Mouse (Mus musculus) right cerebral cortex, postnatal 4 days (tissue): ENCODE results near the gene Cmtr2.

Experiments
- DNase-seq: peaks from one replicate; pipeline ENCODE4 v3.0.0-alpha.2; 2022

The Cmtr2 gene

GRCm38 (mm10) chr8:110215365-110215764 lies at the start of gene Cmtr2:
Cmtr2 (plus strand) TSS chr8:110215665.
- DNase-seq: no peak

DNA sequence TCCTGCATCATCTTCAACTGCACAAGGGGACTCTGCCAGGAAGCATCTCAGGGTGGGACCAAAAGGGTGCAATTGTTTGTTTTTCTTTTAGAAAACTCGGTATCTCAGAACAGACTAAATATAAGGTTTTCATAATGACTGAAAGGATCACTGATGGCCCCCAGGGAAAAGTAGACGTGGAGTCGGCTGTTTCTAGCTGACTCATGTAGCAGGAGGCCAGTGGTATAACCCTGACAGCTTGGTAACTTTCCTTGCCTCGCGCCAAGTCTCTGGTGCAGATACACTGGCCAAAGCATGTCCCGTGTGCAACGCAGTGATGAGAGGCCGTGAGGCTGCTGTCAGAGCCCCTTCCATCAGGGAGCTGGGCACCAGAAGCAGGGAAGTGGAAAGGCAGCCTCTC lies 49.2 kb upstream of the Cmtr2 start:
- DNase-seq: no peak

GRCm38 (mm10) chr8:110168046-110168445 lies 47.4 kb upstream of the Cmtr2 start, which contains the start of gene Calb2:
Calb2 (minus strand) TSS chr8:110168210.
- peak; percentile 93 for DNase-seq

- no peak for DNase-seq
Measured at GRCm38 (mm10) chr8:110172161-110172560, 43.3 kb upstream of the Cmtr2 start.

DNA sequence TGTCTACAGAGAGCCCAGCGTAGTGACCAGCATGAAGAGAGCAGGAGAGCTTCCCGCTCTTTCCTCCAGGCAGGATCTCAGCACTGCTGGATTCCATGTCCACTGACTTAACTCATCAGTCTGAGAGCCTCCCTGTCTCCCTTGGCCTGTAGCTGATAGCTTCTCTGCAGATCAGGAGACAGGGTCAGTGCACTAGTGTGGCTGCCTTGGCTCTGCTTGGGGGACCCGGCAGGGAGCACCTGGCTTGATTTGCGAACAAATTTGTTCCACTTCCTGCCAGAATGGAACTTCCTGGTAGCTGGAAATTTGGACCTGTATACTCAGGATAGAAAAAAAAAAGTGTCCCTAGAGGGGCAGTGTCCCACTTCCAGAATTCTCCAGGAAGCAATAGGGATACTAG lies 40.6 kb upstream of the Cmtr2 start:
- DNase-seq: no peak

DNA sequence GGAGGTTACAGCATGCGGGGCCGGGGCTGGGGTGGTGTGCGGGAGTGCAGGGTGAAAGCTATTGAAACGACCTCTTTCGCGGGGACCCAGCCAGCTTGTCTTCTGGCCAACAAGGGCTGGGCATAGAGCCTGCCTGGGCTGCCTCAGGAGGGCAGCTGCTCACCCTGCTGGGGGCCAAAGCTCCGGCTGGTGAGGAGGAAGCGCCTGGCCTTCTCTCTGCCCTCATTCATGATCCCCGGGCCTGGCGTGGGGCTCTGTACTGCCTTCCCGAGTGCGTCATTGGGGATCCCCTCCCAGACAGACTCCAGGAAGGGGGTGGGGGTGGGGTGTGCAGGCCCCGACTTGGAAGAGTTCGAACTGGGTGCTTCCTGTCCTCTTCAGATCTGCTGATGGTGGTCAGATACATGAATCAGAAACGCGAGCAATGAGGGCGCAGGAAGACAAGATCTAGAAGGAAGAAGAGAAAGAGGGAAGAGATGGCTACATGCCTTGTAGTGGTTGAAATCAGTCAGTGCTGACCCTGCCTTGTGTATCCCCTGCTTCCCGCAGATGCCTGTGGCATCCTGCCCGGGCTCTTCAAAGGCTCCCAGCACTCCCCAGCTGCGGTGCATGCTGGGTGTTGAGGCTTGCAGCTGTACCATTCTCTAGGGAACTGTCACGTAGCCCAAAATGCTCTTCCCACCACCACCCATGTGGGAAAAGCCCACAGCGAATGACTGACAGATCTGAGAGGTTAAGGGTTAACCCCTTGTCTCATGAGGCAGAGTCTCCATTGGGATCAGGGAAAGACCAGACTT lies 37.9 kb upstream of the Cmtr2 start:
- peak; percentile 52 for DNase-seq

DNA sequence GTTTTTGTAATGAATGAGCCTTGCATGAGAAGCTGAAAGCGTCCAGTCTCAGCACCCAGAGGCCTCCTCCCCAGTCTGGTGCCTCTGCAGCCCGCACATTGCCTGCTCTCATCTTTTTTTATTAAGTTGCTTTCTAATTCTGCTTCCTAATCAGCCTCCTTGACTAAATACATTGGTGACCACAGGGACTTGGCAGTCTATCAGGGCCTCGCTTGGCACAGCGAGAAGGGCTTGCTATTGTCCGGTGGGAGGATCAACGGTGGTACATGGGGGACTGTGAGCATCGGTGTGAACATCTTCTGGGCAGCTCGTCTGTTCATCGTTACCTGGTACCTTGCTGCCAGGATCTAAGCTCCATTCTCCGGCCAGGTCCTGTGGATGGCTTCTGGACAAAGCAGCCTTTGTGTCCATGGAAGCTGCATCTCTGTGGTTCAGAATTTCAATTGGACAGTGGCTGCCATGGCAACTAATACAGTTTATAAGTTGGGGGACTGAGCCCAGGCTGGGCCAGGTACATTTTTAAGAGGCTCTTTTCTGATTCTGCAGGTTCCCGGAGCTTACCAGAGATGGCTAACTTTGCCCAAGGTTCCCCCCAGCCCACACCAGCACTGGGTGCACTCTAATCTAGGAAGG lies 32.6 kb upstream of the Cmtr2 start:
- peak; percentile 28 for DNase-seq

DNA sequence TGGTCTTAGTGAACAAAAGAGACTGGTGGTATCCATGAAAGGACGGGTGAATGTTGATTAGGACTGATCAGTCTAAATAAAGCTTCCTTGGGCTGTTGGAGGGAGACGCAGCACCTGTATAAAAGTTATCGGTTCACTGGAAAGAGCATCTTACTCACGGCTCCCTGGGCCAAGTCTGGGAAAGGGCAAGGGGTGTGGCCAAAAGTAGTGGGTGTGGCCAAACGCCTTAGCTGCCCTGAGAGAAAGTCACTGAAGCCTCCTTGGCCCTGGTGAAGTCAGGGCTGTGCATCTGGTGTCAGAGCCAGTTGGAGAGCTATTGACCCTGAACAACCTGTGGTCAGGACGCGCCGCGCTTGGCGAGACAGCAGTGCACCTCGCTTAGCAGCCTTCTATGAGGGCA lies 31.7 kb upstream of the Cmtr2 start:
- DNase-seq: no peak

- DNase-seq: no peak
Measured at GRCm38 (mm10) chr8:110185538-110185937, 29.9 kb upstream of the Cmtr2 start.

DNA sequence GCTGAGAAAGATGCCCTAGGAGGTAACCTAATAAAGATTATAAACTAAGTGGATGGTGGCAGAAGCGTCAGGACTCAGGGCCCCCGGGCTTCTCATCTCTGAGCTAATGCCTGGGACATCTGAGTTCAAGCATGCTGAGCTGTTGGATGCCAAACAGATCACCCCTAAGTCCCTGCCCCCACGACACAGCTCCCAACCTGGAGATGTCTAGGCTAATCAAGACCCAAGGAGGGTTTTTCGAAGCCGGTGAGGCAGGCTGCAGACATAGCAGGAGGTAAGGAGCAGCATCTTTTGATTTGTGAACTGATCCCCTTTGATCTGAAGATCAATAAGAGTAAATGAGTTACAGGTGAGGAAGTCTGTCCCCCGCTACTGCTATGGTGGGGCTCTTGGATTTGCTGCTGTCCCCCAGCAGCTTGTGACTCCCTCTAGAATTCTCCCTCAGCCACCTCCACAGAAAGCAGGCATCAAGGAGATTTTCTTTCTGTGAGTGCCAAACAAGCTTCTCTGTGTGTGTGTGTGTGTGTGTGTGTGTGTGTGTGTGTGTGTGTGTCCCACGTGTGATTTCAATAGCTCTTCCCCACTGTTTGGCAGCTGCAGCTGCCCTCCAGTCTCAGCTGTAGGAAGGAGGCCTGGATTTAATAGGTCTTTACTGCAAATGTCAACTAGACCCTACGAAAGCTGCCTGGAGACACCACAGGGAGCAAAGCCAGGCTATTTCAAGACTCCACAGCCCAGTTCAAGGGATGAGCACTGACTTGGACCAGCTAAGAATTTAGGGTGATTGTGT lies 26.3 kb upstream of the Cmtr2 start:
- peak; percentile 30 for DNase-seq

DNA sequence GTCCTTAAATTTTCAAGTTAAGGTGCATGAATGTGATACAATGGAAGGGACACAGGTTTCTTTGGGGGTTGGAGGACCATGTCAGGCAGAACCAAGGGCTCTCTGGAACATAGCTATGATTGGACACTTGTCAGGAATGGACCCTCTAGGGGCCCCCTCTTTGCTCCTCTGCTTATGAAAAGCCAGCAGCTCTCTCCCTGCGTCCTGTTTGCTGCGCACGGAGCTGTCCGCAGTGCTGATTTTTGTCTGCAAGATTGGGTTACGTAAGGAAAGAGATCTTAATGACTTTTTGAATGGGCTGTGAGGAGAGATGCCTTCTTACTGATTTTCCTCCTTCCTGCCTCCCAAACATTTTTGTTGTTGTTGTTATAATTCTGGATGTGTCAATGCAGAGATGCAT lies 18.8 kb upstream of the Cmtr2 start:
- DNase-seq: no peak

GRCm38 (mm10) chr8:110201806-110202205 lies 13.7 kb upstream of the Cmtr2 start:
- peak; percentile 35 for DNase-seq

GRCm38 (mm10) chr8:110216253-110216652 lies 788 bp downstream of the Cmtr2 start:
- DNase-seq: no peak

- DNase-seq: no peak
Measured at GRCm38 (mm10) chr8:110217198-110217597, 1.7 kb downstream of the Cmtr2 start.

GRCm38 (mm10) chr8:110217681-110218131 lies 2.2 kb downstream of the Cmtr2 start:
- DNase-seq: peak; percentile 100

DNA sequence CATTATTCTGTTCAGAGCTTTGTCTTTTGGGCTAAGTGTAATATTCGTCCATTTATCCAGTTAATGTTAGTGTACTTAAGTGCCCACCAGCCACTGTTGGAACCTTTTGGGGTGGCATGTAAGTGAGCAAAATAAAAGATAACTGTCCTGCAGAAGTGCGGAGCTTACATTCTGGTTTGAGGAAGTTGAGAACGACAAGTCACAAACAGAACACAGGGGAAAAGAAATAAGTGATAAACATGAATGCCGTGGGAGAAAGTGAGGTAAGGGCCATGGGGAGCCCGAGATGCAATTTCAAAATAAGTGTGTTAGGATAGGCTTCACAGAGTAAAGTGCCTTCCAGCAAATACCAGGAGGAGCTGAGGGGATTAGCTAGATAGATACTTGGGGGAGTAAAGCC lies 3.0 kb downstream of the Cmtr2 start:
- no peak for DNase-seq

DNA sequence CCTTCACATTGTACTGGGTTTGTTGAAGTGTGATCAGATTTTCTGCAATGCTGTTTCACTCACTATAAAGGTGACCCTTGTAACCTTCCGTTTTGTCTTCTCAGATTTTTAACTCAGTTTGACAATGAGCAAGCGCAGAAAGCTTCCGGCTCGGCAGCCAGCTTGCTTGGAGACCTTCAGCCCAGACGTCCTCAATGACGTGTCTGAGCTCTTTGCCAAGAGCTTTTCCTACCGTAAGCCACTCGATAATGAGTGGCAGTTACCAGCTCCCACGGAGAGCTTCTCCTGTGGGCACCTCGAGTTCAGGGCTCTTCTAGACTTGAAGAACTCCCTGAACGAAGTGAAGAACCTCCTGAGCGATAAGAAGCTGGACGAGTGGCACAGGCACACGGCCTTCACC lies 5.5 kb downstream of the Cmtr2 start:
- no peak for DNase-seq

- no peak for DNase-seq
Measured at GRCm38 (mm10) chr8:110230803-110231202, 15.3 kb downstream of the Cmtr2 start.

GRCm38 (mm10) chr8:110242278-110243177 lies 27.1 kb downstream of the Cmtr2 start:
- DNase-seq: no peak

DNA sequence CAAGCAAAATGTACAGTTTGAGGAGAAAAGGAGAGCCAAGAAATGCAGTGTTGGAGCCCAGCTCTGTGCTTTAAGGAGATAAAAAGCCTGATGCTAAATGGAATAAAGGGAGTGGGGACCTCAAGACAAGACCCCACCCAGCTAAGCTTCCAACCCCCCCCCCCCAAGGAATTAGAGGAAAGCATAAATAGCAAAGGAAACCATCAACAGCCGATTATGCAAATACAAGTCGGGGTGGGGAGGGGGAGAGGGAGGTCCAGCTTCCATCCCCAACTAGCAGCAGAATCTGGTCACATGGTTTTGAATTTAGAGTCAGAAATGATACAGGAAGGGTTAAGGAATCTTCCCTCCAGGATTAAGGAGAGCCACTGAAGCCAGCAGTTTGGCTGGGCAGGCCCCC lies 29.1 kb downstream of the Cmtr2 start:
- DNase-seq: no peak

DNA sequence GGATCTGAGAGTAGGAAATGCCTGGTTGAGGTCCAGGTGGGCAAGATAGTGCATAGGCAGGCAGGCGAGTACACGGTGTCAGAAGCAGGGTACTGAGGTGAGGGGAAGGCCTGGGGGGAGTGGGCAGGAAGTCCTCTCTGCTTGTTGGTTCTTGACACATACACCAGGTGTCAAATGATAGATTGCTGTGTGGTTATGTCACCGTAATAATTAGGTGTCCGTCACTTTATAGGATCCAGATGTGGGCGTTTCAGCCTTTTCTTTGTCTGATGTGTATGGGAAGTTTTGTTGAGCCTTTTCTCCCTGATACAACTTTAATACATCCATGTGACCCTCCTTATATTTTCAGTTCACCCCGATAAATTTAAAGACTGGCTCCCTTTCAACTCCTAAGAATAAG lies 31.8 kb downstream of the Cmtr2 start:
- DNase-seq: no peak

DNA sequence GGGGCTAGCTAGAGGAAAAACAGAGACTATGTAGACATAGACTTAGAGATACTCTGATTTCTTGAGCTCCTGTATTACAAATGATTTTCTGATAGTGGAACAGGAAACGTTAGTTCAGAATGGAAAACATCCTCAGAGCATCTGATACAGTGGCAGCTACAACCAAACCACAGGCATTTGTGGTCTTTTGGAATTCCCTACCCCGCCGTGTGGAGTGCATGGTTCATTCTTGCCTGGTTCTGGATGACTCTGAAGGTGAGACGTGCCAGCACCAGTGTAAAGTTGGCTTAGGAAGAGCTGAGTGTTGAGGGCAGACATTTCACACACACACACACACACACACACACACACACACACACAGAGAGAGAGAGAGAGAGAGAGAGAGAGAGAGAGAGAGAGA lies 38.5 kb downstream of the Cmtr2 start:
- DNase-seq: no peak
